Mouse (Mus musculus): ENCODE results near the gene Foxa3.

DNA sequence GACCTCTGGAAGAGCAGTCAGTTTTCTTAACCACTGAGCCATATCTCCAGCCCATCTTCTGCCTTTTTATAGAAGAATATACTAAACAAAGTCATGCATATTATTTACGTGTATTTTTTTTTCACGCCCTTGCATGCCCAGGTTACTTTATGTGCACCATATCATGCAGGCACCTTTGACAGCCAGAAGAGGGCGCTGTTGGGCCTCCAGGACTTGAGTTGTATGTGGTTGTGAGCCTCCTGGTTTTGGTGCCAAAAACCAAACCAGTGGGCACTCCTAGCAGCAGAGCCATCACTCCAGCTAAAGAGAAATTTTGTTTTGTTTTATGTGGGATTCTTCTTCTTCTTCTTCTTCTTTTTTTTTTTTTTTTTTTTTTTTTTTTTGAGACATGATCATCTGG, 46.2 kb upstream of the Foxa3 start:
- TF ChIP-seq CTCF (IDR thresholded peaks at IDR 0.05; ENCODE audit: low read depth) (peak; percentile 80), EP300 (IDR thresholded peaks at IDR 0.05; ENCODE audit: low read depth) (no peak)
